Comparison of ENCODE assay signal across 21 mouse cellular contexts in the genomic region with DNA sequence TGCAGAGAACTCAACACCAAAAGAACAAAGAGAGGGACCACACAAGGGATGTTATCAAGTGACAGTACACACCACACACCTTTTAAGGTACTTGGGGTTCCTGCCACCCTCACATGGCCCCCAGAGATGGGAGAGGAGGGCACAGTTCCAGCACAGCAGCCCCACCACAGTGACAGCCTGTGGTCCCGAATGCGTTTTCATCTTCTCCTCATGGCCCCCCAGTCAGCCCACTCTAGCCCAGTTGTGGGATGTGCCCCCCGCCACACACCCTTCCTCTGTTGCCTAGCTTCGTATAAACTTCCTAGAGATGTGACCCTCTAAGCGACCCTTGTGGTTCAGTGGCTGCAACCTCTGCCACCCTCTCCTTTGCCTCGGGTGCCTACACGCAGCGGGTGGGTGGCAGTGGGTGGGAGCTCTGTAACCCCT. TPM values are rescaled to one million over a fixed set of nuclear protein-coding genes. Genes with fewer than 3 reads are reported as not detected.
DNase-seq lines count a peak whose midpoint lies in the region; ATAC-seq and TF ChIP-seq lines count a peak whose summit lies in the region.
"Had no signal": no experiment of that assay in that cellular context is flagged by ENCODE, and none has a peak within 500 bp of the region (broad histone marks: within the 10 kb centered on the region; RNA-seq: fewer than 3 reads in every experiment).

No protein-coding gene starts in this region.

- no peak overlapping the region; the same call in 1 of the 2 replicates for H3K4me2 ChIP-seq in heart, postnatal 0 days (ENCODE audit: low read depth, low read length)
- no peak overlapping the region for H3K4me2 ChIP-seq in hindbrain, embryonic 14.5 days (replicated peaks)
- H3K4me2 ChIP-seq: forebrain, embryonic 12.5 days; hindbrain, embryonic 12.5 days; liver, embryonic 13.5 days; lung, embryonic 14.5 days; midbrain, embryonic 12.5 days had no signal

- no peak for TF ChIP-seq EP300 in heart, postnatal 0 days (IDR thresholded peaks at IDR 0.05; ENCODE audit: low read depth)

- peak overlapping the region; percentile 78 for H3K27ac ChIP-seq in heart, postnatal 0 days (ENCODE audit: low read depth)
- H3K27ac ChIP-seq in thymus, adult 2 months (ENCODE audit: control insufficient read depth, insufficient read depth, low read length), result peak overlapping the region; percentile 95
- no peak overlapping the region for H3K27ac ChIP-seq in hindbrain, embryonic 14.5 days
- H3K27ac ChIP-seq: forebrain, embryonic 12.5 days; heart, embryonic 10.5 days; hindbrain, embryonic 12.5 days; left cerebral cortex, adult 2 months; liver, embryonic 13.5 days; midbrain, embryonic 12.5 days had no signal

- WGBS in heart, postnatal 0 days, result 81% methylated on average over 8 of the region's 8 CpGs
- WGBS in thymus, adult 2 months, result 15% methylated on average over 8 of the region's 8 CpGs
- 94% methylated on average over 8 of the region's 8 CpGs for WGBS in hindbrain, embryonic 14.5 days

- ATAC-seq in heart, postnatal 0 days (ENCODE audit: insufficient read depth, low read depth), result no peak
- ATAC-seq in activated CD4-positive, CD25-positive, alpha-beta regulatory T cell, adult 4 months, result peak; percentile 22
- ATAC-seq in hindbrain, embryonic 14.5 days (ENCODE audit: low FRiP score), result no peak
- no peak for ATAC-seq in granulocyte monocyte progenitor cell, adult 5-6 weeks (replicated peaks; ENCODE audit: poor library complexity, severe bottlenecking)

- H3K36me3 ChIP-seq in heart, postnatal 0 days (replicated peaks; ENCODE audit: control insufficient read depth, insufficient read depth, low read length), result no peaks in the 10 kb centered on the region
- H3K36me3 ChIP-seq in thymus, adult 2 months (ENCODE audit: control insufficient read depth, insufficient read depth, low read length), result peaks cover 14% of the 10 kb centered on the region; the same call in 1 of the 2 replicates
- H3K36me3 ChIP-seq in hindbrain, embryonic 14.5 days (replicated peaks; ENCODE audit: control insufficient read depth, insufficient read depth), result no peaks in the 10 kb centered on the region
- H3K36me3 ChIP-seq: forebrain, embryonic 12.5 days; heart, embryonic 10.5 days; hindbrain, embryonic 12.5 days; liver, embryonic 13.5 days; midbrain, embryonic 12.5 days had no signal

- DNase-seq in heart, postnatal 0 days (ENCODE audit: low spot score), result no peak
- DNase-seq in heart, adult 9 months (ENCODE audit: low spot score in 2 of 2), result no peak
- peak; percentile 64 for DNase-seq in thymus, adult 2 months
- peak; percentile 69 for DNase-seq in thymus, postnatal 4 days
- DNase-seq in layer of hippocampus, postnatal 36 days, result no peak
- no peak for DNase-seq in hindbrain, embryonic 14.5 days (ENCODE audit: low spot score)
- DNase-seq: adrenal gland, postnatal 36 days; cerebellum, adult 9-10 months; gastrocnemius, postnatal 36 days; kidney, adult 2 months; kidney, postnatal 14 days; liver, embryonic 13.5 days; lung, embryonic 14.5 days had no signal

- TF ChIP-seq CTCF in heart, postnatal 0 days (IDR thresholded peaks at IDR 0.05; ENCODE audit: low read depth), result no peak
- 0 out of 2 replicates have a peak, but pooled peaks have one; percentile 19 for TF ChIP-seq CTCF in thymus, adult 2 months (IDR thresholded peaks at IDR 0.05; ENCODE audit: borderline replicate concordance, control insufficient read depth, extremely low read depth, insufficient read depth, low read length, poor library complexity)

- H3K4me3 ChIP-seq in heart, postnatal 0 days (ENCODE audit: low read depth, low read length), result peak overlapping the region; percentile 17; the same call in 1 of the 2 replicates
- H3K4me3 ChIP-seq in thymus, adult 2 months (ENCODE audit: control insufficient read depth, insufficient read depth, low read length), result peak overlapping the region; percentile 73
- H3K4me3 ChIP-seq in hindbrain, embryonic 14.5 days (replicated peaks; ENCODE audit: low read length), result no peak overlapping the region
- H3K4me3 ChIP-seq: forebrain, embryonic 12.5 days; heart, embryonic 10.5 days; hindbrain, embryonic 12.5 days; left cerebral cortex, adult 2 months; liver, embryonic 13.5 days; midbrain, embryonic 12.5 days had no signal

- H3K27me3 ChIP-seq in heart, postnatal 0 days (ENCODE audit: control insufficient read depth, insufficient read depth, low read length), result no peaks in the 10 kb centered on the region
- H3K27me3 ChIP-seq in thymus, adult 2 months (ENCODE audit: control insufficient read depth, insufficient read depth, low read length), result no peaks in the 10 kb centered on the region
- no peaks in the 10 kb centered on the region for H3K27me3 ChIP-seq in hindbrain, embryonic 14.5 days (ENCODE audit: control insufficient read depth, insufficient read depth, low read length)
- H3K27me3 ChIP-seq: hindbrain, embryonic 12.5 days; liver, embryonic 13.5 days; midbrain, embryonic 12.5 days had no signal

- no peaks in the 10 kb centered on the region; the same call in 1 of the 2 replicates for H3K9me3 ChIP-seq in heart, postnatal 0 days (replicated peaks; ENCODE audit: control insufficient read depth, low read length)
- H3K9me3 ChIP-seq in hindbrain, embryonic 14.5 days (ENCODE audit: control insufficient read depth, low read length), result no peaks in the 10 kb centered on the region
- H3K9me3 ChIP-seq: forebrain, embryonic 12.5 days; heart, embryonic 10.5 days; hindbrain, embryonic 12.5 days; liver, embryonic 13.5 days; midbrain, embryonic 12.5 days had no signal

- H3K4me1 ChIP-seq in heart, postnatal 0 days (ENCODE audit: control insufficient read depth, insufficient read depth), result peaks cover 4% of the 10 kb centered on the region; the same call in 1 of the 2 replicates
- peaks cover 52% of the 10 kb centered on the region for H3K4me1 ChIP-seq in thymus, adult 2 months (replicated peaks; ENCODE audit: control insufficient read depth, insufficient read depth, low read length)
- H3K4me1 ChIP-seq in hindbrain, embryonic 14.5 days (replicated peaks; ENCODE audit: control insufficient read depth, insufficient read depth, low read length), result no peaks in the 10 kb centered on the region
- H3K4me1 ChIP-seq: forebrain, embryonic 12.5 days; liver, embryonic 13.5 days; midbrain, embryonic 12.5 days had no signal

- TF ChIP-seq POLR2A in thymus, adult 2 months (IDR thresholded peaks at IDR 0.05; ENCODE audit: control insufficient read depth, extremely low read depth, insufficient read depth, low read length, poor library complexity), result 0 out of 2 replicates have a peak, but pooled peaks have one; percentile 34

- H3K9ac ChIP-seq in heart, postnatal 0 days (replicated peaks; ENCODE audit: low read depth, low read length), result no peak overlapping the region
- no peak overlapping the region for H3K9ac ChIP-seq in hindbrain, embryonic 14.5 days
- H3K9ac ChIP-seq: forebrain, embryonic 12.5 days; hindbrain, embryonic 12.5 days; liver, embryonic 13.5 days; lung, embryonic 14.5 days; midbrain, embryonic 12.5 days had no signal

RNA-seq across cellular contexts. Expression of gene Cd4, which starts 2.1 kb away (rescaled TPM):
- 4.5 TPM in 1 of 2 replicates, not detected in the other for total RNA-seq in heart, postnatal 0 days (2014; rRNA removed; ENCODE audit: low replicate concordance)
- polyA plus RNA-seq in heart, postnatal 0 days (2015; fragmentation: Nextera tagmentation; extraction: Ambion mirVana), result 0.04 and 0.10 TPM in 2 replicates
- polyA plus RNA-seq in activated CD4-positive, CD25-positive, alpha-beta regulatory T cell, adult 4 months (2017; shearing (Covaris generic)), result 100 to 1,000 TPM; 240 to 401 TPM
- polyA plus RNA-seq in thymus, adult 2 months (2012; rRNA removed), result 549 and 565 TPM in 2 replicates
- under 1 TPM in 1 of 2 experiments, not detected in 1; 0.23 TPM for total RNA-seq in layer of hippocampus, postnatal 36 days (2021)
- 0.27 and 0.35 TPM in 2 replicates for polyA plus RNA-seq in hindbrain, embryonic 14.5 days (2014; fragmentation: Nextera tagmentation; extraction: Ambion mirVana)
- total RNA-seq in granulocyte monocyte progenitor cell, adult 5-6 weeks (2014; fragmentation: Nextera tagmentation), result 0.90 TPM in 1 of 2 replicates, not detected in the other
- total RNA-seq in granulocyte monocyte progenitor cell, adult 5-6 weeks (2017), result 0.41 and 0.60 TPM in 2 replicates
- polyA plus RNA-seq: embryonic facial prominence, embryonic 11.5 days; liver, embryonic 13.5 days; lung, embryonic 14.5 days; midbrain, embryonic 12.5 days had no signal

RNA-seq across cellular contexts. Expression of gene Gpr162, which starts 22.2 kb away (rescaled TPM):
- 2.9 and 9.7 TPM in 2 replicates for total RNA-seq in heart, postnatal 0 days (2014; rRNA removed; ENCODE audit: low replicate concordance)
- 1.2 and 1.5 TPM in 2 replicates for polyA plus RNA-seq in heart, postnatal 0 days (2015; fragmentation: Nextera tagmentation; extraction: Ambion mirVana)
- under 1 TPM in 1 of 2 experiments, not detected in 1; 0.21 TPM for polyA plus RNA-seq in activated CD4-positive, CD25-positive, alpha-beta regulatory T cell, adult 4 months (2017; shearing (Covaris generic))
- polyA plus RNA-seq in thymus, adult 2 months (2012; rRNA removed), result 136 and 138 TPM in 2 replicates
- 100 to 1,000 TPM; 180 to 187 TPM for total RNA-seq in layer of hippocampus, postnatal 36 days (2021)
- polyA plus RNA-seq in hindbrain, embryonic 14.5 days (2014; fragmentation: Nextera tagmentation; extraction: Ambion mirVana), result 16.6 and 17.6 TPM in 2 replicates
- 2.0 TPM in 1 of 2 replicates, not detected in the other for total RNA-seq in granulocyte monocyte progenitor cell, adult 5-6 weeks (2014; fragmentation: Nextera tagmentation)
- not detected in 2 replicates for total RNA-seq in granulocyte monocyte progenitor cell, adult 5-6 weeks (2017)

RNA-seq across cellular contexts. Expression of gene Lag3, which starts 25.5 kb away (rescaled TPM):
- 0.11 and 0.27 TPM in 2 replicates for total RNA-seq in heart, postnatal 0 days (2014; rRNA removed; ENCODE audit: low replicate concordance)
- polyA plus RNA-seq in heart, postnatal 0 days (2015; fragmentation: Nextera tagmentation; extraction: Ambion mirVana), result 0.82 and 0.85 TPM in 2 replicates
- polyA plus RNA-seq in activated CD4-positive, CD25-positive, alpha-beta regulatory T cell, adult 4 months (2017; shearing (Covaris generic)), result 10 to 100 TPM; 23.5 to 30.2 TPM
- 27.7 and 30.1 TPM in 2 replicates for polyA plus RNA-seq in thymus, adult 2 months (2012; rRNA removed)
- 1 to 10 TPM; 2.1 to 2.3 TPM for total RNA-seq in layer of hippocampus, postnatal 36 days (2021)
- polyA plus RNA-seq in hindbrain, embryonic 14.5 days (2014; fragmentation: Nextera tagmentation; extraction: Ambion mirVana), result 2.1 and 2.8 TPM in 2 replicates
- total RNA-seq in granulocyte monocyte progenitor cell, adult 5-6 weeks (2014; fragmentation: Nextera tagmentation), result 1.4 and 3.8 TPM in 2 replicates
- 1.4 and 9.6 TPM in 2 replicates for total RNA-seq in granulocyte monocyte progenitor cell, adult 5-6 weeks (2017)

RNA-seq across cellular contexts. Expression of gene P3h3, which starts 28.4 kb away (rescaled TPM):
- 38.5 and 41.1 TPM in 2 replicates for total RNA-seq in heart, postnatal 0 days (2014; rRNA removed; ENCODE audit: low replicate concordance)
- polyA plus RNA-seq in heart, postnatal 0 days (2015; fragmentation: Nextera tagmentation; extraction: Ambion mirVana), result 7.2 and 7.6 TPM in 2 replicates
- polyA plus RNA-seq in activated CD4-positive, CD25-positive, alpha-beta regulatory T cell, adult 4 months (2017; shearing (Covaris generic)), result not detected
- 20.1 and 26.8 TPM in 2 replicates for polyA plus RNA-seq in thymus, adult 2 months (2012; rRNA removed)
- total RNA-seq in layer of hippocampus, postnatal 36 days (2021), result 10 to 100 TPM; 30.4 to 37.1 TPM
- polyA plus RNA-seq in hindbrain, embryonic 14.5 days (2014; fragmentation: Nextera tagmentation; extraction: Ambion mirVana), result 13.3 and 17.6 TPM in 2 replicates
- 1.4 and 4.3 TPM in 2 replicates for total RNA-seq in granulocyte monocyte progenitor cell, adult 5-6 weeks (2014; fragmentation: Nextera tagmentation)
- 3.4 and 4.0 TPM in 2 replicates for total RNA-seq in granulocyte monocyte progenitor cell, adult 5-6 weeks (2017)

RNA-seq across cellular contexts. Expression of gene Ptms, which starts 33.9 kb away (rescaled TPM):
- 323 and 565 TPM in 2 replicates for total RNA-seq in heart, postnatal 0 days (2014; rRNA removed; ENCODE audit: low replicate concordance)
- polyA plus RNA-seq in heart, postnatal 0 days (2015; fragmentation: Nextera tagmentation; extraction: Ambion mirVana), result 221 and 246 TPM in 2 replicates
- polyA plus RNA-seq in activated CD4-positive, CD25-positive, alpha-beta regulatory T cell, adult 4 months (2017; shearing (Covaris generic)), result 10 to 100 TPM; 12.0 to 12.8 TPM
- 1,595 and 1,797 TPM in 2 replicates for polyA plus RNA-seq in thymus, adult 2 months (2012; rRNA removed)
- 1,000 to 10,000 TPM; 1,023 to 1,087 TPM for total RNA-seq in layer of hippocampus, postnatal 36 days (2021)
- polyA plus RNA-seq in hindbrain, embryonic 14.5 days (2014; fragmentation: Nextera tagmentation; extraction: Ambion mirVana), result 674 and 707 TPM in 2 replicates
- total RNA-seq in granulocyte monocyte progenitor cell, adult 5-6 weeks (2014; fragmentation: Nextera tagmentation), result 16.1 and 21.9 TPM in 2 replicates
- 18.5 and 33.0 TPM in 2 replicates for total RNA-seq in granulocyte monocyte progenitor cell, adult 5-6 weeks (2017)

Comparison
In these comparisons a context has a peak if more than half of its experiments do, and no peak if none do; other contexts are left out.
1. DNase-seq: peak in thymus, adult 2 months (single experiment) and thymus, postnatal 4 days (single experiment); none in heart, postnatal 0 days (single experiment), heart, adult 9 months (0 of 2), layer of hippocampus, postnatal 36 days (0 of 2) and hindbrain, embryonic 14.5 days (single experiment).
2. RNA of gene Cd4, which starts 2.1 kb away (polyA plus RNA-seq): 549 to 565 TPM in thymus, adult 2 months and 240 to 401 TPM in activated CD4-positive, CD25-positive, alpha-beta regulatory T cell, adult 4 months; 0.27 to 0.35 TPM in hindbrain, embryonic 14.5 days and 0.04 to 0.10 TPM in heart, postnatal 0 days; every median in the first group is over 100 times any median in the second.